Mouse (Mus musculus) CH12.LX (cell line): ENCODE measurements around the gene Ntn1. TPM values are rescaled to one million over a fixed set of nuclear protein-coding genes. Genes with fewer than 3 reads are reported as not detected.
A peak's percentile ranks its signal among the peaks of the same experiment; 100 is the strongest.

ENCODE experiments used
- DNase-seq: peaks from one replicate; pipeline ENCODE4 v3.0.0-alpha.2; 2013; ENCODE audit errors: extremely low read depth
- H3K27ac ChIP-seq: 2 replicates; pipeline ENCODE4 v1.5.1; 2012; ENCODE audit warnings: low read depth, mild to moderate bottlenecking, control low read depth, moderate library complexity; ENCODE audit not compliant: insufficient read depth
- H3K27me3 ChIP-seq: replicated peaks from 2 replicates; pipeline ENCODE3; 2012; ENCODE audit warnings: inconsistent platforms
- H3K36me3 ChIP-seq, 2 experiments: replicated peaks in 1 of 2; 2 replicates each; pipeline versions ENCODE3 to v1.6.1; 2012; ENCODE audit warnings: inconsistent platforms in 1 of 2, low read length in 1 of 2, mild to moderate bottlenecking in 1 of 2, mixed read lengths in 1 of 2, moderate library complexity in 1 of 2; ENCODE audit not compliant: control insufficient read depth in 1 of 2, insufficient read depth in 1 of 2
- H3K4me1 ChIP-seq, 2 experiments: 2 replicates each; pipeline ENCODE4 v1.6.1; 2012; ENCODE audit warnings: inconsistent platforms in 1 of 2, moderate library complexity in 1 of 2; ENCODE audit not compliant: insufficient read depth in 2 of 2, control insufficient read depth in 1 of 2
- H3K4me2 ChIP-seq: 2 replicates; pipeline ENCODE4 v1.6.1; 2012; ENCODE audit warnings: low read depth, mild to moderate bottlenecking, control low read depth; ENCODE audit not compliant: poor library complexity, insufficient read depth, severe bottlenecking
- H3K4me3 ChIP-seq, 3 experiments: fragments of 150-350 bp in 1 of 3; sonication (generic) in 1 of 3; replicated peaks in 1 of 3; 2 replicates each; pipeline versions ENCODE3 to v1.5.1; 2011 to 2012; ENCODE audit warnings: low read depth in 2 of 3, low read length in 2 of 3, mild to moderate bottlenecking in 2 of 3, moderate library complexity in 2 of 3, control low read depth in 1 of 3, improper control_type of control experiment in 1 of 3, inconsistent platforms in 1 of 3, mixed read lengths in 1 of 3; ENCODE audit not compliant: poor library complexity in 1 of 3
- H3K79me2 ChIP-seq: replicated peaks from 2 replicates; pipeline ENCODE4 v1.6.1; 2012; ENCODE audit warnings: mild to moderate bottlenecking, moderate library complexity; ENCODE audit not compliant: control insufficient read depth, poor library complexity, insufficient read depth, severe bottlenecking; ENCODE audit errors: extremely low read depth
- H3K9ac ChIP-seq: 2 replicates; pipeline ENCODE4 v1.6.1; 2012; ENCODE audit warnings: low read depth, mild to moderate bottlenecking, control low read depth, moderate library complexity; ENCODE audit not compliant: insufficient read depth
- H3K9me3 ChIP-seq: replicated peaks from 2 replicates; pipeline ENCODE3; 2012; ENCODE audit warnings: low read length, inconsistent platforms, mixed read lengths
- CHD1 ChIP-seq: IDR thresholded peaks from 2 replicates; pipeline ENCODE4 v1.6.1; 2012; ENCODE audit warnings: low read depth, low read length, improper control_type of control experiment, inconsistent platforms
- GABPA ChIP-seq: IDR thresholded peaks from 2 replicates; pipeline ENCODE4 v1.6.1; 2012; ENCODE audit warnings: low read depth, low read length, improper control_type of control experiment, inconsistent platforms; ENCODE audit not compliant: insufficient replicate concordance
- KAT2A ChIP-seq: IDR thresholded peaks from 2 replicates; pipeline ENCODE4 v1.6.1; 2012; ENCODE audit warnings: low read length, improper control_type of control experiment, inconsistent platforms; ENCODE audit not compliant: insufficient replicate concordance
- MAFK ChIP-seq: IDR thresholded peaks from 2 replicates; pipeline ENCODE4 v1.6.1; 2011; ENCODE audit warnings: low read length, improper control_type of control experiment; ENCODE audit not compliant: insufficient replicate concordance
- NELFE ChIP-seq: IDR thresholded peaks from 2 replicates; pipeline ENCODE4 v1.6.1; 2011; ENCODE audit warnings: low read depth, low read length, improper control_type of control experiment
- NRF1 ChIP-seq: IDR thresholded peaks from 2 replicates; pipeline ENCODE4 v1.6.1; 2014; ENCODE audit warnings: low read depth, mild to moderate bottlenecking, inconsistent platforms, low read length, improper control_type of control experiment, moderate library complexity
- POLR2A ChIP-seq: IDR thresholded peaks from 2 replicates; pipeline ENCODE4 v1.6.1; 2011; ENCODE audit warnings: low read depth, mild to moderate bottlenecking, improper control_type of control experiment, low read length
- SIN3A ChIP-seq: IDR thresholded peaks from 2 replicates; pipeline ENCODE4 v1.6.1; 2012; ENCODE audit warnings: low read length, improper control_type of control experiment, inconsistent platforms
- TBP ChIP-seq: conservative IDR thresholded peaks from 2 replicates; pipeline ENCODE4 v1.6.1; 2011; ENCODE audit warnings: low read depth, low read length, improper control_type of control experiment
- dilution Hi-C: fragments of 300-500 bp; cut with MboI; formaldehyde crosslinking; loops from 2 replicates; pipeline ENCODE4 v1.14.3; 2020; ENCODE audit warnings: low sequenced_read_pairs; ENCODE audit not compliant: extremely low pct_unique_long_range_greater_than_20kb, extremely low pct_ligation_motif_present
- in situ Hi-C: fragments of 300-500 bp; cut with MboI; formaldehyde crosslinking; loops from 3 replicates; pipeline ENCODE4 v1.14.3; 2019; ENCODE audit warnings: low sequenced_read_pairs, low pct_ligation_motif_present, low pct_unique_long_range_greater_than_20kb, mixed read lengths
- polyA plus RNA-seq: library from polyadenylated mRNA; unstranded; fragments of >175 nt; gene quantifications from 2 replicates; pipeline ENCODE4 v1.2.1, GENCODE M21; 2012; ENCODE audit warnings: low read depth; ENCODE audit not compliant: insufficient read length
- total RNA-seq, 2 experiments: library from RNA; depleted of rRNA; stranded (reverse); fragments of 300-350 nt in 1 of 2; fragments of >200 nt in 1 of 2; gene quantifications; 2 replicates each; pipeline ENCODE4 v1.2.3; 2012 to 2014

Gene Ntn1
- total and polyA plus RNA-seq, 3 experiments: 0.54 to 1.2 (median 0.59) TPM

- Histone ChIP-seq H3K9ac (no peak overlapping the region), H3K4me1 (peaks cover 3 to 15% of the 10 kb centered on the region in 2 experiments; a peak in 2 of 4 replicates), H3K4me3 (no peak overlapping the region), H3K9me3 (peaks cover 15% of the 10 kb centered on the region), H3K4me2 (no peak overlapping the region), H3K27ac (no peak overlapping the region), H3K79me2 (no peaks in the 10 kb centered on the region)
- in situ Hi-C loops: no loop called here
- no peak for DNase-seq
- no peak for TF ChIP-seq CHD1
- TF ChIP-seq KAT2A: no peak
- TF ChIP-seq SIN3A: no peak
- TF ChIP-seq, all 38 proteins: peak for 0
- H3K27me3 ChIP-seq: peaks cover 7% of the 10 kb centered on the region
- dilution Hi-C loops: no loop called here
- peaks cover 0 to 12% of the 10 kb centered on the region in 2 experiments for H3K36me3 ChIP-seq
Measured at GRCm38 (mm10) chr11:68388655-68389015, 12.0 kb downstream of the Ntn1 start.

DNA sequence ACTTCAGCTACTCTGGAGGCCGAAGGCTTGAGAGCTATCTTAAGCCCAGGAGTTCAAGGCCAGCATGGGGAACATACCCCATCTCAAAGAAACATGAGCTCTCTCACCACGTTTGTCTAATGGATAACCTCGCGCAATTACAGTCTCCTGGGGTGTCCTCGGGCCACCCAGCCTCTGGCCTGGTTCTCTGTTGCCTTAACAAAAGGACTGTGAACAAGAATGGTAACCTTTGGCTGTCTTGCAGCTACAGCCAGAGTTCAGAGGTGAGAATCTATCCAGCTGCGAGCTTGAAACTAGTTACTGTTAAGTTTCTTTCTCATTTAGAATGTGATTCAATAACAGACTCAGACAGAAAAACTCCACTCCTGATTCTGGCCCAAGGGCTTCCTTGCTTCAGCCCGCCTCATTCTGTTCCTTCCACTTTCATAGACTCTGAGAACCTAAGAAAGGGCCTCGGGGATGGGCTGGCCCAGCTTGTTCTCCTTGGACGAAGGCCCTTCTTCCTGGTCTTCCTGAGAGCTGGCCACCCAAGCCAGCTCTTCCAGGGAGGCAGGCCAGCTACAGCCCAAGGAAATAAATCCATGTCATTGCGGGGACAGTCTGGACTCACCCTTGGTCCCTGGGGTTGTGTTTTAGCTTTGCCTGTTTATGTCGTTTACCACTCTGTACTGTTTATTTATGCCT lies 12.5 kb downstream of the Ntn1 start:
- H3K36me3 ChIP-seq: peaks cover 0 to 12% of the 10 kb centered on the region in 2 experiments
- H3K4me3 ChIP-seq: no peak overlapping the region
- H3K4me2 ChIP-seq: no peak overlapping the region
- no peak overlapping the region for H3K9ac ChIP-seq
- in situ Hi-C loops (no loop called here), dilution Hi-C loops (no loop called here)
- H3K79me2 ChIP-seq: no peaks in the 10 kb centered on the region
- no peak for DNase-seq
- H3K9me3 ChIP-seq: peaks cover 15% of the 10 kb centered on the region
- TF ChIP-seq NRF1: no peak
- TF ChIP-seq MAFK: no peak
- no peak for TF ChIP-seq POLR2A
- TF ChIP-seq TBP: no peak
- no peak for TF ChIP-seq GABPA
- peaks cover 7% of the 10 kb centered on the region for H3K27me3 ChIP-seq
- peaks cover 3 to 13% of the 10 kb centered on the region in 2 experiments; a peak in 2 of 4 replicates for H3K4me1 ChIP-seq
- H3K27ac ChIP-seq: no peak overlapping the region

DNA sequence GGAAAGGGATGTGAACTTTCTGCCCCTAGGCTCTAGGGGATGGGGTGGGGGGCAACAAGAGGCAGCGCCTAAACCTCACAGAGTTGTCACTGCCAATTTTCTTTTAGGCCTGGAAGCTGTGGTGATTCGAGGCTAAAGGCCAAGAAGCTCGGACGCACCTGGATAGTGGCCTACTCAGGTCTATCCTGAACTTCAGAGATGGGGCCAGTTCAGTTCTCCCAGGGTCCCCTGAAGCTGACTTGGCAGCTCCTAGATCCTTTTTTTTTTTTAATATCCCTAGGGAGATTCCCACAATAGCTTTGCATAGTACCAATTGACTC lies 13.2 kb downstream of the Ntn1 start:
- H3K4me3 ChIP-seq: peak overlapping the region; percentile 49 to 75 (median 60)
- H3K79me2 ChIP-seq: no peaks in the 10 kb centered on the region
- no peak for DNase-seq
- no peak overlapping the region for H3K27ac ChIP-seq
- peaks cover 0 to 12% of the 10 kb centered on the region in 2 experiments for H3K36me3 ChIP-seq
- peaks cover 3 to 13% of the 10 kb centered on the region in 2 experiments; a peak in 2 of 4 replicates for H3K4me1 ChIP-seq
- peaks cover 15% of the 10 kb centered on the region for H3K9me3 ChIP-seq
- peaks cover 7% of the 10 kb centered on the region for H3K27me3 ChIP-seq
- peak overlapping the region; percentile 54 for H3K4me2 ChIP-seq
- in situ Hi-C loops: no loop called here
- H3K9ac ChIP-seq: peak overlapping the region; percentile 21; the same call in 1 of the 2 replicates
- dilution Hi-C loops: no loop called here
- TF ChIP-seq NELFE: no peak
- 0 out of 2 replicates have a peak, but pooled peaks have one; percentile 11 for TF ChIP-seq SIN3A
